Mouse (Mus musculus): ENCODE results near the gene Arl4d.
"Not testable (repeated sequence)": the region's sequence is repeated elsewhere in the genome, so short reads cannot be mapped to it uniquely, and the experiment has no call there.

Arl4d gene

GRCm38 (mm10) chr11:101664825-101665635 lies at the start of gene Arl4d:
TSS of gene Arl4d (plus strand) at chr11:101665541.
- peak; percentile 87 to 93 for DNase-seq (ENCODE audit: low spot score in 2 of 2)

GRCm38 (mm10) chr11:101616104-101616503 lies 49.2 kb upstream of the Arl4d start:
- no peak for DNase-seq (ENCODE audit: low spot score in 2 of 2)

GRCm38 (mm10) chr11:101616948-101617767 lies 48.2 kb upstream of the Arl4d start:
- DNase-seq (ENCODE audit: low spot score in 2 of 2): no peak

- peak in 1 of 2 experiments; percentile 17 for DNase-seq (ENCODE audit: low spot score in 2 of 2)
Observed at GRCm38 (mm10) chr11:101617849-101618248, 47.5 kb upstream of the Arl4d start.

- DNase-seq (ENCODE audit: low spot score in 2 of 2): no peak
Observed at GRCm38 (mm10) chr11:101618596-101618995, 46.7 kb upstream of the Arl4d start.

- not testable (repeated sequence) for DNase-seq (ENCODE audit: low spot score in 2 of 2)
Observed at GRCm38 (mm10) chr11:101620022-101620655, 45.2 kb upstream of the Arl4d start.

- DNase-seq (ENCODE audit: low spot score in 2 of 2): no peak
Observed at GRCm38 (mm10) chr11:101626649-101626994, 38.7 kb upstream of the Arl4d start.

GRCm38 (mm10) chr11:101626995-101627856 lies 38.1 kb upstream of the Arl4d start, which contains the start of gene Rdm1:
TSS of gene Rdm1 (plus strand) at chr11:101627195.
- DNase-seq (ENCODE audit: low spot score in 2 of 2): peak; percentile 71 to 76

- peak; percentile 75 to 81 for DNase-seq (ENCODE audit: low spot score in 2 of 2)
Observed at GRCm38 (mm10) chr11:101627857-101628559, 37.3 kb upstream of the Arl4d start.

GRCm38 (mm10) chr11:101628733-101629417 lies 36.5 kb upstream of the Arl4d start:
- not testable (repeated sequence) for DNase-seq (ENCODE audit: low spot score in 2 of 2)

GRCm38 (mm10) chr11:101635660-101636059 lies 29.7 kb upstream of the Arl4d start:
- no peak for DNase-seq (ENCODE audit: low spot score in 2 of 2)

- DNase-seq (ENCODE audit: low spot score in 2 of 2): no peak
Observed at GRCm38 (mm10) chr11:101639761-101640160, 25.6 kb upstream of the Arl4d start.

GRCm38 (mm10) chr11:101640857-101641709 lies 24.3 kb upstream of the Arl4d start:
- DNase-seq (ENCODE audit: low spot score in 2 of 2): peak; percentile 62 to 72

GRCm38 (mm10) chr11:101641710-101642642 lies 23.4 kb upstream of the Arl4d start:
- peak in 1 of 2 experiments; percentile 8 for DNase-seq (ENCODE audit: low spot score in 2 of 2)

- DNase-seq (ENCODE audit: low spot score in 2 of 2): no peak
Observed at GRCm38 (mm10) chr11:101642931-101643330, 22.4 kb upstream of the Arl4d start.

- DNase-seq (ENCODE audit: low spot score in 2 of 2): no peak
Observed at GRCm38 (mm10) chr11:101644591-101644990, 20.8 kb upstream of the Arl4d start.

- DNase-seq (ENCODE audit: low spot score in 2 of 2): not testable (repeated sequence)
Observed at GRCm38 (mm10) chr11:101645043-101645410, 20.3 kb upstream of the Arl4d start.
